Mouse (Mus musculus): Measurements from ENCODE around the gene Pelp1. TPM values are rescaled to one million over a fixed set of nuclear protein-coding genes. Genes with fewer than 3 reads are reported as not detected.

Gene Pelp1
- polyA plus RNA-seq, 1 experiment: 15.5 TPM

GRCm38 (mm10) chr11:70437426-70437825 lies 27.6 kb upstream of the Pelp1 start:
- DNase-seq (ENCODE audit: low read depth in 1 of 2, low spot score in 2 of 2): no peak
- Histone ChIP-seq H3K4me1 (ENCODE audit: control insufficient read depth, insufficient read depth, insufficient read length) (peaks cover 15% of the 10 kb centered on the region; the same call in 1 of the 2 replicates), H3K27ac (ENCODE audit: insufficient read depth, low read length) (no peak overlapping the region), H3K4me3 (ENCODE audit: extremely low read depth, insufficient read depth, insufficient read length) (no peak overlapping the region), H3K36me3 (ENCODE audit: control insufficient read depth, insufficient read depth, low read length) (peaks cover 44% of the 10 kb centered on the region), H3K27me3 (ENCODE audit: control insufficient read depth, insufficient read depth, low read length) (no peaks in the 10 kb centered on the region)
- TF ChIP-seq POLR2A (IDR thresholded peaks at IDR 0.05; ENCODE audit: low read depth, low read length): no peak
- TF ChIP-seq CTCF (IDR thresholded peaks at IDR 0.05; ENCODE audit: extremely low read depth, insufficient read depth, insufficient read length, insufficient replicate concordance): no peak
- WGBS: 31% methylated on average over 6 of the region's 6 CpGs

- Histone ChIP-seq H3K4me1 (ENCODE audit: control insufficient read depth, insufficient read depth, insufficient read length) (peaks cover 15% of the 10 kb centered on the region; the same call in 1 of the 2 replicates), H3K36me3 (ENCODE audit: control insufficient read depth, insufficient read depth, low read length) (peaks cover 37% of the 10 kb centered on the region), H3K27me3 (ENCODE audit: control insufficient read depth, insufficient read depth, low read length) (no peaks in the 10 kb centered on the region), H3K27ac (ENCODE audit: insufficient read depth, low read length) (peak overlapping the region; percentile 82), H3K4me3 (ENCODE audit: extremely low read depth, insufficient read depth, insufficient read length) (peak overlapping the region; percentile 32; the same call in 1 of the 2 replicates)
- no peak for DNase-seq (ENCODE audit: low read depth in 1 of 2, low spot score in 2 of 2)
- 14% methylated on average over 5 of the region's 5 CpGs for WGBS
- TF ChIP-seq CTCF (IDR thresholded peaks at IDR 0.05; ENCODE audit: extremely low read depth, insufficient read depth, insufficient read length, insufficient replicate concordance): no peak
These were observed 25.6 kb upstream of the Pelp1 start for GRCm38 (mm10) chr11:70435476-70435875.

DNA sequence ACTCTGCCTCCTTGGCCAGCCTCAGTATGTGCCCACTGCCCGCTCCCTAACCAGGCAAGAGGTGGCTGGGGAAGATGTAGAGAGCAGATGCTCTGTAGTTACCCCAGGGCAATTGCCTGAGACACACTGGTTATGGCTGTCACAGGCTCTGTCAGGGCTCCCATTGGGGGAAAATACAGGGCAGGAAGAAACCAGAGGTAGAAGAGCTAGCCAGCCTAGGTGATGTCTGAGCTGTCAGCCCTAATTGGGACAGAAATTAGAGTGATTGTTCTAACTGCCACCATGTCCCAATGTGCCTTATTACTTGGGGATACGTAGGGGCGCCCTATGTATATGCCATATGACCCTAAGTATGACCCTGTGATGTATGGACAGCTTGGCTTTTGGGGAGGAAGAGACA lies 24.1 kb upstream of the Pelp1 start:
- TF ChIP-seq POLR2A (IDR thresholded peaks at IDR 0.05; ENCODE audit: low read depth, low read length) (no peak), CTCF (IDR thresholded peaks at IDR 0.05; ENCODE audit: extremely low read depth, insufficient read depth, insufficient read length, insufficient replicate concordance) (no peak)
- DNase-seq (ENCODE audit: low read depth in 1 of 2, low spot score in 2 of 2): no peak
- Histone ChIP-seq H3K4me1 (ENCODE audit: control insufficient read depth, insufficient read depth, insufficient read length) (peaks cover 15% of the 10 kb centered on the region; the same call in 1 of the 2 replicates), H3K27me3 (ENCODE audit: control insufficient read depth, insufficient read depth, low read length) (no peaks in the 10 kb centered on the region), H3K36me3 (ENCODE audit: control insufficient read depth, insufficient read depth, low read length) (peaks cover 24% of the 10 kb centered on the region), H3K4me3 (ENCODE audit: extremely low read depth, insufficient read depth, insufficient read length) (peak overlapping the region; percentile 77), H3K27ac (ENCODE audit: insufficient read depth, low read length) (peak overlapping the region; percentile 82)
- WGBS: 70% methylated on average over 3 of the region's 3 CpGs

DNA sequence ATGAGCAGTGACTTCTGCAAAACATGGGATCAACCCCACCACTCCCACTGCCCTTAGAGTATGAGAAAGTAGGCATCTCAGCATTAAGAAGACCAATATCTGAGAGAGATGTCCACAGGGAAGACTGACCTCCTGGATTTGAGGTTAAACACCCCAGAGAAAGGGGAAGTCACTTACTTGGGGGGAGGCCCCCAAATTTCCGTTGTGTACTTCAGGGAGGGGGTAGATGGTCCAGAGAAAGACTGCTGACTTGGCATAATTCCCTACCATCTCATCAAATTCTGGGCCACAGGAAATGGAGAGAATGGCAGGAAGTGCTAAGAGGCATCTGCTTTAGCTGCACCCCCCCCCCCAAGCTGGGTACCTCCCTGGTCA lies 23.7 kb upstream of the Pelp1 start:
- Histone ChIP-seq H3K27ac (ENCODE audit: insufficient read depth, low read length) (peak overlapping the region; percentile 82), H3K36me3 (ENCODE audit: control insufficient read depth, insufficient read depth, low read length) (peaks cover 21% of the 10 kb centered on the region), H3K4me1 (ENCODE audit: control insufficient read depth, insufficient read depth, insufficient read length) (peaks cover 15% of the 10 kb centered on the region; the same call in 1 of the 2 replicates), H3K27me3 (ENCODE audit: control insufficient read depth, insufficient read depth, low read length) (no peaks in the 10 kb centered on the region), H3K4me3 (ENCODE audit: extremely low read depth, insufficient read depth, insufficient read length) (peak overlapping the region; percentile 77)
- DNase-seq (ENCODE audit: low read depth in 1 of 2, low spot score in 2 of 2): peak in 1 of 2 experiments; percentile 50
- TF ChIP-seq CTCF (IDR thresholded peaks at IDR 0.05; ENCODE audit: extremely low read depth, insufficient read depth, insufficient read length, insufficient replicate concordance) (no peak), POLR2A (IDR thresholded peaks at IDR 0.05; ENCODE audit: low read depth, low read length) (no peak)
- 0% methylated on average over 1 of the region's 1 CpGs for WGBS

DNA sequence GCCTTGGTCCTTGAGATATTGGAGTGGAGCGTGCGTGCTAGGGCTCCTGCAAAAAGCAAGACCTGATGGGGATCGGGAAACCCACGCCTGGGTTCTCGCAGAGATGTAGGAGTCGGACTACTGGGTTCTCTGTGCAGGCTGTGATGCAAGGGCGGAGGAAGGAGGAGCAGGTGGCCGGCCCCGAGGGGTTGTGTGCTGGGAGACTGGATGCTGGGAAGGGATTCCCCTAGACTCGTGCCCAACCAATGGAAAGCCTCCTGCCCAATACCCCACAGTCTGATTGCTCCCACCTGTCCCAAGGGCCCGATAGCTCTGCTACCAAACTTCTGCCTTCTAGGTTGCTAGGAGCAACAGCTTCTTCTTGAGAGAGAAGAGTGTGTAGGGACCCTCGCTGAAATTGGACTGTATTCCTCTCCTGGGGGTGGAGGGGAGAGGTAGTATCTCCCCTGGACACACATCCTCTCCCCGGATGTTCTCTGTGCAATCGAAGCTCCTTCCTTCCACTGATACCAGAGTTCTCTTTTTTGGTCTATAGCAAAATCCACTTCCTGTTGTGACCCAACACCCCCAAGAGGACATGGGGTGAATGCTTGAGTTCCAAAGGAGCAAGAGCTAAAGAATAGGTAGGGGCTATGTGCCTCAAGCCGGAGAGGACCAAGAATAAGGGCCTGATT lies 23.2 kb upstream of the Pelp1 start:
- Histone ChIP-seq H3K27me3 (ENCODE audit: control insufficient read depth, insufficient read depth, low read length) (no peaks in the 10 kb centered on the region), H3K36me3 (ENCODE audit: control insufficient read depth, insufficient read depth, low read length) (peaks cover 15% of the 10 kb centered on the region), H3K4me3 (ENCODE audit: extremely low read depth, insufficient read depth, insufficient read length) (peak overlapping the region; percentile 77), H3K4me1 (ENCODE audit: control insufficient read depth, insufficient read depth, insufficient read length) (peaks cover 15% of the 10 kb centered on the region; the same call in 1 of the 2 replicates), H3K27ac (ENCODE audit: insufficient read depth, low read length) (peak overlapping the region; percentile 82)
- 1% methylated on average over 15 of the region's 15 CpGs for WGBS
- no peak for TF ChIP-seq CTCF (IDR thresholded peaks at IDR 0.05; ENCODE audit: extremely low read depth, insufficient read depth, insufficient read length, insufficient replicate concordance)
- TF ChIP-seq POLR2A (IDR thresholded peaks at IDR 0.05; ENCODE audit: low read depth, low read length): no peak
- DNase-seq (ENCODE audit: low read depth in 1 of 2, low spot score in 2 of 2): no peak

DNA sequence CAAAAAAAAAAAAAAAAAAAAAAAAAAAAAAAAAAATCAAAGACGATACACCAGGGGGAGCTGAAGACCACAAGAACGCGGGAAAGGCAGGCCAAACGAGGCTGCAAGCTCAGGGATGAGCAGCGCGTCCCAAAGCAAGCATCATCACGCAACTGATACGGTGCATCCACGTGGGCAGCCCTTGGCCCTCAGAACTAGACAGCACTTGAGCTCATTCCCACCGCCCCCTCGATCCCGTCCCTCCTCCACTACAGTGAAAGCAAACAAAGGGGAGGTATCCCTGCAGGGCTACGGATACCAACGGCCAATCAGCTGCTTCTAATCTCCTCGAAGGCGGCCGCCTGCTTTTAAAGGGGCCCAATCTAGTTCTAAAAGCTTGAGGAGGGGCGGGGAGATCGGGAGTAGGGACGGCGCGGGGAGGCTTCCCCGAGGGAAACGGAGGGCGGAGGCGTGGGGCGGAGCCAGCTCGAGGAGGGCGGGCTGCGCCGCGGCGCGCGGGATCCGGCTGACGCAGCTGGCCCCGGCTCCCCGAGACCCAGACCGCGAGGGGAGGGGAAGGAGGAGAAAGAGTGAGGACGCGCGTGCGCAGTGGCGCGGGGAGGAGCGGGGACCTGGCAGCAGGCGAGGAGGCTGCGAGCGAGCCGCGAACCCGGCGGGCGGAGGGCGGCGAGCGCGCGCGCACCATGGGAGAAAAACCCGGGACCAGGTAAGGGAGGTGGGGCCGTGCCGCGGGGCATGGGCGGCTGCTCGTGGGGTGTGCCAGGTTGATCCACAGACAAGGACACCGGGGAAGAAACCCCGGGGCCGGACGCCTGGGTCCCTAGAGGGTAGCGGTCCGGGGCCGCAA lies 22.4 kb upstream of the Pelp1 start, which contains the start of gene Arrb2:
Gene Arrb2, plus strand, starts transcription at position 588 of the 847 bp plus-strand sequence.
- Histone ChIP-seq H3K36me3 (ENCODE audit: control insufficient read depth, insufficient read depth, low read length) (peaks cover 9% of the 10 kb centered on the region), H3K4me1 (ENCODE audit: control insufficient read depth, insufficient read depth, insufficient read length) (peaks cover 15% of the 10 kb centered on the region; the same call in 1 of the 2 replicates), H3K4me3 (ENCODE audit: extremely low read depth, insufficient read depth, insufficient read length) (peak within 1 kb of the TSS; percentile 77), H3K27ac (ENCODE audit: insufficient read depth, low read length) (peak within 1 kb of the TSS; percentile 82), H3K27me3 (ENCODE audit: control insufficient read depth, insufficient read depth, low read length) (no peaks in the 10 kb centered on the region)
- peak; percentile 85 to 97 for DNase-seq (ENCODE audit: low read depth in 1 of 2, low spot score in 2 of 2)
- TF ChIP-seq CTCF (IDR thresholded peaks at IDR 0.05; ENCODE audit: extremely low read depth, insufficient read depth, insufficient read length, insufficient replicate concordance): peak; percentile 76; the same call in 1 of the 2 replicates
- TF ChIP-seq POLR2A (IDR thresholded peaks at IDR 0.05; ENCODE audit: low read depth, low read length): peak; percentile 81
- WGBS: under 1% methylated on average over 71 of the region's 75 CpGs

All from spleen, adult 2 months (tissue).